Mouse (Mus musculus): ENCODE measurements around the gene Sumf1.

DNA sequence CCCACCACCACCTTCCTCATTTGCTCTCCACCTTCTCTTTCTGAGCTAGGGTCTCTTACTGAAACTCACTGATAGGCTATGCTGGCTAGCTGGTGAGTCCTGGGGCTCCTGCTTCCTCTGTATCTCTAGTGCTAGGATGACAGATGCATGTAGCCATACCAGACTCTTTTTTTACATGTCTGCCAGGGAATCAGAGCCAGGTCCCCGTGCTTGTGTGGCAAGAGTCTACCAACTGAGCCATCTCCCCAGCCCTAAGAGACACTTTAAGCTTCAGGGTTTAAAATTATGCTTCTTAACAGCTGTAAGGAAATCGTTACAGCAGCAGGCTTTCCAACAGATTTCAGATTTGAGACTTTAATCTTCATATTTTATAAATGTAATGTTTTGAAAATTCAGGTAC is 111.5 kb downstream of the Sumf1 start:
- TF ChIP-seq CTCF (IDR thresholded peaks at IDR 0.05; ENCODE audit: control insufficient read depth, insufficient read depth, low read length) (no peak), POLR2A (IDR thresholded peaks at IDR 0.05; ENCODE audit: borderline replicate concordance, control insufficient read depth, low read depth, low read length) (no peak)

Measured in bone marrow, adult 2 months (tissue).